Mouse (Mus musculus): Measurements from ENCODE around the gene Ifitm5. TPM values are rescaled to one million over a fixed set of nuclear protein-coding genes. Genes with fewer than 3 reads are reported as not detected.

Gene Ifitm5
- polyA plus RNA-seq, 2 experiments, result 30.9 to 44.3 TPM

DNA sequence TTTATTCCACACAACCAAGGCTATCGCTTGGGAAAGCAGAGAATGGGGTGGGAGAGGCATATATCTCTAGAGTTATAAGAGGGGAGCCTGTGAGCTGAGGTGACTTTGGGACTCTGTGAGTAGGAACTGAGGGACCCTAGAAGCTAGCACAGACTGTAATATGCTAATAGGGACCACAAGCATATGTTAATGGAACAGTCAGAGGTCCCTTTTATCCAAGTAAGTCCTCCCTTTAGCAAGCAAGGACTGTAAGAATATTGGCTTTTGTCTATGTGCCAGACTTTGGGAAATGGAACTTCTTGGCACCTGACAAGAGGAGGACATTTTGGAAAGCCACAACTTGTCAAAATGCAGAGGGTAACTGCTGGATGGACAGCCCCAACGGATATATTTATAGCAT lies 11.2 kb downstream of the Ifitm5 start:
- H3K4me1 ChIP-seq (ENCODE audit: control insufficient read depth, insufficient read depth, low read length), result peaks cover 27% of the 10 kb centered on the region
- no peaks in the 10 kb centered on the region for H3K9me3 ChIP-seq (ENCODE audit: control insufficient read depth, low read length)
- H3K4me3 ChIP-seq (replicated peaks; ENCODE audit: low read length), result no peak overlapping the region
- no peak for ATAC-seq (ENCODE audit: low FRiP score, low read depth)
- DNase-seq (ENCODE audit: low spot score), result no peak
- H3K27me3 ChIP-seq (ENCODE audit: control insufficient read depth, insufficient read depth, low read length), result peaks cover 3% of the 10 kb centered on the region; the same call in 1 of the 2 replicates
- WGBS, result 11% methylated on average over 2 of the region's 2 CpGs
- no peak overlapping the region for H3K9ac ChIP-seq (ENCODE audit: low read depth, low read length, severe bottlenecking)
- H3K36me3 ChIP-seq (ENCODE audit: control insufficient read depth, insufficient read depth, low read length), result no peaks in the 10 kb centered on the region
- no peak for TF ChIP-seq POLR2A (IDR thresholded peaks at IDR 0.05; ENCODE audit: borderline replicate concordance, extremely low read depth, insufficient read depth, insufficient read length)
- H3K4me2 ChIP-seq (replicated peaks; ENCODE audit: low read depth, low read length, severe bottlenecking), result no peak overlapping the region
- no peak overlapping the region for H3K27ac ChIP-seq (replicated peaks; ENCODE audit: low read depth, low read length)

GRCm38 (mm10) chr7:140938436-140938835 lies 11.7 kb downstream of the Ifitm5 start:
- Histone ChIP-seq H3K4me1 (ENCODE audit: control insufficient read depth, insufficient read depth, low read length) (peaks cover 27% of the 10 kb centered on the region), H3K27me3 (ENCODE audit: control insufficient read depth, insufficient read depth, low read length) (peaks cover 3% of the 10 kb centered on the region; the same call in 1 of the 2 replicates), H3K9ac (ENCODE audit: low read depth, low read length, severe bottlenecking) (no peak overlapping the region), H3K9me3 (ENCODE audit: control insufficient read depth, low read length) (no peaks in the 10 kb centered on the region), H3K4me2 (replicated peaks; ENCODE audit: low read depth, low read length, severe bottlenecking) (no peak overlapping the region), H3K27ac (replicated peaks; ENCODE audit: low read depth, low read length) (no peak overlapping the region), H3K36me3 (ENCODE audit: control insufficient read depth, insufficient read depth, low read length) (no peaks in the 10 kb centered on the region), H3K4me3 (replicated peaks; ENCODE audit: low read length) (no peak overlapping the region)
- DNase-seq (ENCODE audit: low spot score) (no peak), ATAC-seq (ENCODE audit: low FRiP score, low read depth) (no peak)
- WGBS, result 49% methylated on average over 3 of the region's 3 CpGs
- no peak for TF ChIP-seq POLR2A (IDR thresholded peaks at IDR 0.05; ENCODE audit: borderline replicate concordance, extremely low read depth, insufficient read depth, insufficient read length)

- Histone ChIP-seq H3K4me2 (replicated peaks; ENCODE audit: low read depth, low read length, severe bottlenecking) (no peak overlapping the region), H3K27ac (replicated peaks; ENCODE audit: low read depth, low read length) (no peak overlapping the region), H3K9me3 (ENCODE audit: control insufficient read depth, low read length) (no peaks in the 10 kb centered on the region), H3K36me3 (ENCODE audit: control insufficient read depth, insufficient read depth, low read length) (no peaks in the 10 kb centered on the region), H3K27me3 (ENCODE audit: control insufficient read depth, insufficient read depth, low read length) (peaks cover 19% of the 10 kb centered on the region), H3K9ac (ENCODE audit: low read depth, low read length, severe bottlenecking) (no peak overlapping the region), H3K4me1 (ENCODE audit: control insufficient read depth, insufficient read depth, low read length) (peaks cover 7% of the 10 kb centered on the region; the same call in 1 of the 2 replicates), H3K4me3 (replicated peaks; ENCODE audit: low read length) (no peak overlapping the region)
- no peak for TF ChIP-seq POLR2A (IDR thresholded peaks at IDR 0.05; ENCODE audit: borderline replicate concordance, extremely low read depth, insufficient read depth, insufficient read length)
- no peak for ATAC-seq (ENCODE audit: low FRiP score, low read depth)
- 79% methylated on average over 6 of the region's 6 CpGs for WGBS
- no peak for DNase-seq (ENCODE audit: low spot score)
Measured at GRCm38 (mm10) chr7:140927181-140927580, 22.9 kb downstream of the Ifitm5 start.

GRCm38 (mm10) chr7:140923070-140923775 lies 26.9 kb downstream of the Ifitm5 start:
- Histone ChIP-seq H3K4me3 (replicated peaks; ENCODE audit: low read length) (peak overlapping the region; percentile 36), H3K27me3 (ENCODE audit: control insufficient read depth, insufficient read depth, low read length) (peaks cover 45% of the 10 kb centered on the region), H3K36me3 (ENCODE audit: control insufficient read depth, insufficient read depth, low read length) (no peaks in the 10 kb centered on the region), H3K9me3 (ENCODE audit: control insufficient read depth, low read length) (no peaks in the 10 kb centered on the region), H3K4me1 (ENCODE audit: control insufficient read depth, insufficient read depth, low read length) (peaks cover 7% of the 10 kb centered on the region; the same call in 1 of the 2 replicates), H3K27ac (replicated peaks; ENCODE audit: low read depth, low read length) (no peak overlapping the region), H3K9ac (ENCODE audit: low read depth, low read length, severe bottlenecking) (no peak overlapping the region), H3K4me2 (replicated peaks; ENCODE audit: low read depth, low read length, severe bottlenecking) (peak overlapping the region; percentile 57)
- 22% methylated on average over 30 of the region's 30 CpGs for WGBS
- ATAC-seq (ENCODE audit: low FRiP score, low read depth) (no peak), DNase-seq (ENCODE audit: low spot score) (no peak)
- TF ChIP-seq POLR2A (IDR thresholded peaks at IDR 0.05; ENCODE audit: borderline replicate concordance, extremely low read depth, insufficient read depth, insufficient read length), result no peak

DNA sequence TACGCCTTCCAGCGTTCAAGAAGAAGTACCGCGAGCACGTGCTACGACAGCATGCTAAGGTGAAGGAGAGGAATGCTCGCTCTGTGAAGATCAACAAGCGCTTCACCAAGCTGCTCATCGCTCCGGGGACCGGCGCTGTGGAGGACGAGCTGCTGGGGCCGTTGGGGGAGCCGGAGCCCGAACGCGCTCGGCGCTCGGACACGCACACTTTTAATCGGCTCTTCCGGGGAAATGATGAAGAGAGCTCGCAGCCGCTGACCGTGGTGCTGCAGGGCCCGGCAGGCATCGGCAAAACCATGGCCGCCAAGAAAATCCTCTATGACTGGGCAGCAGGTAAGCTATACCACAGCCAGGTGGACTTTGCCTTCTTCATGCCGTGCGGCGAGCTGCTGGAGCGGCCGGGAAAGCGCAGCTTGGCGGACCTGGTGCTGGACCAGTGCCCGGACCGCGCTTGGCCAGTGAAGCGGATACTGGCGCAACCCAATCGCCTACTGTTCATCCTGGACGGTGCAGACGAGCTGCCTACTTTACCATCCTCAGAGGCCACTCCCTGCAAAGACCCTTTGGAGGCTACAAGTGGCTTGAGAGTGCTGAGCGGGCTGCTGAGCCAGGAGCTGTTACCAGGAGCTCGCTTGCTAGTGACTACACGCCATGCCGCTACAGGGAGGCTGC lies 27.6 kb downstream of the Ifitm5 start:
- TF ChIP-seq POLR2A (IDR thresholded peaks at IDR 0.05; ENCODE audit: borderline replicate concordance, extremely low read depth, insufficient read depth, insufficient read length), result no peak
- Histone ChIP-seq H3K4me2 (replicated peaks; ENCODE audit: low read depth, low read length, severe bottlenecking) (peak overlapping the region; percentile 57), H3K27me3 (ENCODE audit: control insufficient read depth, insufficient read depth, low read length) (peaks cover 45% of the 10 kb centered on the region), H3K9ac (ENCODE audit: low read depth, low read length, severe bottlenecking) (peak overlapping the region; percentile 31; the same call in 1 of the 2 replicates), H3K9me3 (ENCODE audit: control insufficient read depth, low read length) (no peaks in the 10 kb centered on the region), H3K4me3 (replicated peaks; ENCODE audit: low read length) (peak overlapping the region; percentile 36), H3K4me1 (ENCODE audit: control insufficient read depth, insufficient read depth, low read length) (peaks cover 7% of the 10 kb centered on the region; the same call in 1 of the 2 replicates), H3K27ac (replicated peaks; ENCODE audit: low read depth, low read length) (no peak overlapping the region), H3K36me3 (ENCODE audit: control insufficient read depth, insufficient read depth, low read length) (no peaks in the 10 kb centered on the region)
- DNase-seq (ENCODE audit: low spot score) (no peak), ATAC-seq (ENCODE audit: low FRiP score, low read depth) (no peak)
- WGBS, result 1% methylated on average over 49 of the region's 49 CpGs
